Mouse (Mus musculus): Measurements from ENCODE around the gene C330007P06Rik.

- TF ChIP-seq GATA1 (IDR thresholded peaks at IDR 0.05; ENCODE audit: low read length) (no peak), TAL1 (IDR thresholded peaks at IDR 0.05; ENCODE audit: low read length) (no peak)
These were observed 36.7 kb downstream of the C330007P06Rik start for GRCm38 (mm10) chrX:36837069-36837676.
